Mouse (Mus musculus) intestine, embryonic 14.5 days (tissue): ENCODE results near the gene Fbxl3. TPM values are rescaled to one million over a fixed set of nuclear protein-coding genes. Genes with fewer than 3 reads are reported as not detected.

Experiments
- ATAC-seq: fragments of 200-750 bp; cut with Nextera tagmentation; replicated peaks from 2 replicates; pipeline ENCODE4 v1.8.0; 2017; ENCODE audit warnings: low read depth, moderate number of reproducible peaks, moderate TSS enrichment, moderate library complexity; ENCODE audit not compliant: low FRiP score, low TSS enrichment
- DNase-seq: peaks from one replicate; pipeline ENCODE4 v3.0.0-alpha.2; 2018; ENCODE audit warnings: low spot score
- H3K27ac ChIP-seq: fragments of 300-500 bp; sonication (generic); 2 replicates; pipeline ENCODE4 v1.5.1; 2014; ENCODE audit warnings: low read depth, mild to moderate bottlenecking, control low read depth
- H3K27me3 ChIP-seq: fragments of 300-500 bp; sonication (generic); replicated peaks from 2 replicates; pipeline ENCODE4 v1.6.1; 2014; ENCODE audit warnings: low read length, control low read depth; ENCODE audit not compliant: control insufficient read depth, insufficient read depth
- H3K36me3 ChIP-seq: fragments of 300-500 bp; sonication (generic); 2 replicates; pipeline ENCODE4 v1.6.1; 2014; ENCODE audit warnings: low read length, control low read depth; ENCODE audit not compliant: control insufficient read depth, insufficient read depth
- H3K4me1 ChIP-seq: fragments of 300-500 bp; sonication (generic); replicated peaks from 2 replicates; pipeline ENCODE4 v1.6.1; 2014; ENCODE audit warnings: low read length, control low read depth, mixed read lengths; ENCODE audit not compliant: control insufficient read depth, insufficient read depth
- H3K4me2 ChIP-seq: fragments of 300-500 bp; sonication (generic); 2 replicates; pipeline ENCODE4 v1.6.1; 2014; ENCODE audit warnings: low read length
- H3K4me3 ChIP-seq: fragments of 300-500 bp; sonication (generic); 2 replicates; pipeline ENCODE4 v1.5.1; 2014; ENCODE audit warnings: low read depth, low read length, control low read depth, mixed read lengths
- H3K9ac ChIP-seq: fragments of 300-500 bp; sonication (generic); 2 replicates; pipeline ENCODE4 v1.6.1; 2014; ENCODE audit warnings: mild to moderate bottlenecking, low read length
- H3K9me3 ChIP-seq: fragments of 300-500 bp; sonication (generic); 2 replicates; pipeline ENCODE4 v1.6.1; 2016; ENCODE audit warnings: low read length, control low read depth; ENCODE audit not compliant: control insufficient read depth
- WGBS: fragments of 180-500 bp; shearing (Covaris S2); extraction: QIAGEN DNeasy Blood & Tissue Kit; methylation state at CpG from one replicate; pipeline ENCODE4 v1.1.7; 2014; 5-methylcytosine and 5-hydroxymethylcytosine counted together
- polyA plus RNA-seq: library from polyadenylated mRNA; unstranded; fragments of >200 nt; fragmentation: Nextera tagmentation; extraction: Ambion mirVana; gene quantifications from 2 replicates; pipeline ENCODE4 v1.2.1, GENCODE M21; 2014

Fbxl3 gene
- 32.1 and 33.4 TPM in 2 replicates for polyA plus RNA-seq

GRCm38 (mm10) chr14:103099238-103099933, at the start of gene Fbxl3:
Gene Fbxl3, minus strand, starts transcription at chr14:103099566.
- WGBS: under 1% methylated on average over 88 of the region's 88 CpGs
- Histone ChIP-seq H3K9ac (peak within 1 kb of the TSS; percentile 100), H3K36me3 (peaks cover 21% of the 10 kb centered on the region; the same call in 1 of the 2 replicates), H3K4me1 (peaks cover 21% of the 10 kb centered on the region), H3K4me2 (peak within 1 kb of the TSS; percentile 57), H3K4me3 (peak within 1 kb of the TSS; percentile 86), H3K9me3 (no peaks in the 10 kb centered on the region), H3K27ac (peak within 1 kb of the TSS; percentile 99), H3K27me3 (no peaks in the 10 kb centered on the region)
- ATAC-seq: peak; percentile 94
- peak; percentile 92 for DNase-seq

- 0 out of 2 replicates have a peak, but pooled peaks have one; percentile 43 for ATAC-seq
- no peak for DNase-seq
- Histone ChIP-seq H3K9me3 (no peaks in the 10 kb centered on the region), H3K4me2 (no peak overlapping the region), H3K36me3 (peaks cover 75% of the 10 kb centered on the region), H3K4me1 (no peaks in the 10 kb centered on the region), H3K4me3 (no peak overlapping the region), H3K27ac (no peak overlapping the region), H3K27me3 (no peaks in the 10 kb centered on the region), H3K9ac (no peak overlapping the region)
- WGBS: 83% methylated on average over 2 of the region's 2 CpGs
These were observed 32.6 kb upstream of the Fbxl3 start for GRCm38 (mm10) chr14:103131991-103132390.

DNA sequence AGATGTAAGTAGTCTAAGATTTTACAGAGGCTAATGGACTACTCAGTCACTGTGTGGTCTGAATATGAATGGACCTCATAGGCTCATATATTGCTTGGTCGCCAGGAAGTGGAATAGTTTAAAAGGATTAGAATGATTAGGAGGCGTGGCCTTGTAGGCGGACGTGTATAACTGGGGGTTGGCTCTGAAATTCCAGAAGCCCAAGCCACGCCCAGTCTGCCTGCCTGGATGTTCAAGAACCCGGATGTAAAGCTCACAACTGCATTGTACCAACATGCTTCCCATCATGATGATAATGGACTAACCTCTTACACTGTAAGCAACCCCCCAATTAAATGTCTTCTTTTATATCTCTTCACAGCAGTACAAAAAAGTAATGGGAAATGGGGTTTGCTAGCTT, 26.4 kb upstream of the Fbxl3 start:
- DNase-seq (no peak), ATAC-seq (no peak)
- H3K27ac ChIP-seq: no peak overlapping the region
- no peaks in the 10 kb centered on the region for H3K9me3 ChIP-seq
- H3K4me1 ChIP-seq: no peaks in the 10 kb centered on the region
- WGBS: 85% methylated on average over 6 of the region's 6 CpGs
- peaks cover 83% of the 10 kb centered on the region for H3K36me3 ChIP-seq
- no peaks in the 10 kb centered on the region for H3K27me3 ChIP-seq
- H3K4me3 ChIP-seq: no peak overlapping the region
- no peak overlapping the region for H3K4me2 ChIP-seq
- H3K9ac ChIP-seq: no peak overlapping the region

DNA sequence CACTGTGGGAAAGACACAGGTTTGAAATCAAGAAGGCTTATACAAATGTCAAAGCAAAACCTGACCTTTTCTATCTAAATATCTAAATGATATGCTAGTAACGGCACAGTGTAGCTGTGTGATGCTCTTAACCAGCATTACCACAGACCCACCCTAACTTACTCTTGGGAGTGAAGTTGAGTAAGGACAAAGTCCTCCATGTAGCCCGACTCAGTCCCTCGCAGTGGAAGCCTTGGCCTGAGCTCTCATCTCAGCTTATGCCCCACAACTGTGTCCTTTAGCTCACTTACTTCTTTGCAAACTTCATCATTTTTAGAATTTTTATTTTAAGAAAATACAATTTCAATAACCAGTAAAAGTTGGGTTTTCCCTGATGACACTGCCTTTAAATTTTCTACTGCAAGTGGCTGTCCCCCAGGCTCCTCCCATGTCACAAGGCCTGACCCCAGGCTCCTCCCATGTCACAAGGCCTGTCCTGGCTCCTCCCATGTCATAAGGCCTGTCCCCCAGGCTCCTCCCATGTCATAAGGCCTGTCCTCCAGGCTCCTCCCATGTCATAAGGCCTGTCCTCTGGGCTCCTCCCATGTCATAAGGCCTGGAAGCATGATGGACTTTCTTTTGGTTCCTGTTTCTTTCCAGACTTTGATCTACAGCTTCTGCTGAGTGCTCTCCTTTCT, 15.8 kb upstream of the Fbxl3 start:
- Histone ChIP-seq H3K27me3 (no peaks in the 10 kb centered on the region), H3K27ac (no peak overlapping the region), H3K4me2 (no peak overlapping the region), H3K9ac (no peak overlapping the region), H3K4me1 (no peaks in the 10 kb centered on the region), H3K4me3 (no peak overlapping the region), H3K36me3 (peaks cover 77% of the 10 kb centered on the region), H3K9me3 (no peaks in the 10 kb centered on the region)
- 92% methylated on average over 3 of the region's 3 CpGs for WGBS
- no peak for ATAC-seq
- no peak for DNase-seq

DNA sequence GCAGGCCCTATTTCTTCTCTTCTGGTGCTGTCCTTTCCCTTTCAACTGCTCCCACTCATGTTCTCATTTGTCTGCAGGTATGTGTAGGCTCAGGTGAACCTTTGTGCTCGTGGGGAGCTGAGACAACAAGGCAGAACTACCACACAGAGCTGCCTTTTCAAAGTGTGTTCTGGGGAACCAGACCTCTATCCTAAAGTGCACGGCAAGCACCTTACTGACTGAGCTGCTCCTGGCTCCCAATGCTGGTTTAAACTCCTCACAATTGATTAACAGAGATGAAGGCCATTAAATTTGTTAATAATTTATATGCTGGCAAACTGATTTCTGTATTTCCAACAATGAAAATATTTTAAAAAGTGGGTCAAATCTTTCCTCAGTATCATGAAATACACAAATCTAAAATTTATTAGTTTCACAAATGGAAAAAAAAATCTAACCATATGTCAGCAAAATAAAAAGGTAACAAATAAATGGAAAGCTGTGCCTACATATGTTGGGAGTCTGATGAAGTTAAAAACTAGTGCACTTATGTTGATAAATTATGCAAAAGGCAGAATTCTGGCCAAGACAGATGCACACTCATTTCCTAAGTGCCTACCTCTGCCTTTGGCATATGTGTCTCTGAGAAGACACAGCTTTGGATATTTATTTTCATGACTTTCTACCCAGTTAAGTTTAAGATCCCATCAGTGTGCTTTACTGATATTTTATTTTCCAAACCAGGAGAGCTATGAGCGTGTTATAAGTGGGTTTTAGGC, 13.4 kb upstream of the Fbxl3 start:
- Histone ChIP-seq H3K27me3 (no peaks in the 10 kb centered on the region), H3K4me3 (no peak overlapping the region), H3K4me1 (no peaks in the 10 kb centered on the region), H3K9me3 (no peaks in the 10 kb centered on the region), H3K4me2 (no peak overlapping the region), H3K27ac (no peak overlapping the region), H3K36me3 (peaks cover 58% of the 10 kb centered on the region), H3K9ac (no peak overlapping the region)
- ATAC-seq (no peak), DNase-seq (no peak)
- WGBS: 87% methylated on average over 3 of the region's 3 CpGs

DNA sequence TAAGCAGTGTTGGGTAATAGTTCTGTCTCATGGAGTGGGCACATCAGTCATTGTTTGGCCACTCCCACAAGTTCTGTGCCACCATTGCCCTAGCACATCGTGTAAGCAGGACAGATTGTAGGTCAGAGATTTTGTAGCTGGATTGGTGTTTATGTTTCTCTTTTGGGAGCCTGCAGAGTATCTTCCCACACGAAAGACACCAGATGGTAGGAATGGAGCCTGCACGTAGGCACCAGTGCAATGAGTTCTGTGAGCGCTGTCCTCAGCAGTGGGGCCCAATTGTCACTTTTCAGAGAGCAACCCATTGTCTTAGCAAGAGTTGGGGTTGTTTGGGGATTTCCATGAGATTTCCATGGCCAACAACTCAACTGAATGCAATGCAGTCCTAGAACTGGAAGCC, 10.6 kb upstream of the Fbxl3 start:
- WGBS: 81% methylated on average over 4 of the region's 4 CpGs
- DNase-seq (no peak), ATAC-seq (no peak)
- Histone ChIP-seq H3K4me2 (no peak overlapping the region), H3K9ac (no peak overlapping the region), H3K27ac (no peak overlapping the region), H3K36me3 (peaks cover 30% of the 10 kb centered on the region), H3K27me3 (no peaks in the 10 kb centered on the region), H3K9me3 (no peaks in the 10 kb centered on the region), H3K4me3 (no peak overlapping the region), H3K4me1 (no peaks in the 10 kb centered on the region)

- H3K9ac ChIP-seq: no peak overlapping the region
- no peaks in the 10 kb centered on the region for H3K27me3 ChIP-seq
- peak; percentile 65 for ATAC-seq
- no peaks in the 10 kb centered on the region for H3K9me3 ChIP-seq
- no peak for DNase-seq
- no peaks in the 10 kb centered on the region for H3K4me1 ChIP-seq
- WGBS: 69% methylated on average over 2 of the region's 2 CpGs
- no peak overlapping the region for H3K4me2 ChIP-seq
- H3K27ac ChIP-seq: no peak overlapping the region
- H3K4me3 ChIP-seq: no peak overlapping the region
- H3K36me3 ChIP-seq: no peaks in the 10 kb centered on the region
These were observed 6.9 kb upstream of the Fbxl3 start for GRCm38 (mm10) chr14:103106301-103106700.

GRCm38 (mm10) chr14:103102731-103103335, 3.5 kb upstream of the Fbxl3 start:
- Histone ChIP-seq H3K9me3 (no peaks in the 10 kb centered on the region), H3K4me1 (peaks cover 3% of the 10 kb centered on the region; the same call in 1 of the 2 replicates), H3K27ac (no peak overlapping the region), H3K4me2 (no peak overlapping the region), H3K27me3 (no peaks in the 10 kb centered on the region), H3K9ac (no peak overlapping the region), H3K36me3 (no peaks in the 10 kb centered on the region), H3K4me3 (no peak overlapping the region)
- DNase-seq: no peak
- no peak for ATAC-seq
- 52% methylated on average over 10 of the region's 10 CpGs for WGBS
